Mouse (Mus musculus): ENCODE data around the gene Rtp4.
A peak's percentile ranks its signal among the peaks of the same experiment; 100 is the strongest.

Rtp4 gene

DNA sequence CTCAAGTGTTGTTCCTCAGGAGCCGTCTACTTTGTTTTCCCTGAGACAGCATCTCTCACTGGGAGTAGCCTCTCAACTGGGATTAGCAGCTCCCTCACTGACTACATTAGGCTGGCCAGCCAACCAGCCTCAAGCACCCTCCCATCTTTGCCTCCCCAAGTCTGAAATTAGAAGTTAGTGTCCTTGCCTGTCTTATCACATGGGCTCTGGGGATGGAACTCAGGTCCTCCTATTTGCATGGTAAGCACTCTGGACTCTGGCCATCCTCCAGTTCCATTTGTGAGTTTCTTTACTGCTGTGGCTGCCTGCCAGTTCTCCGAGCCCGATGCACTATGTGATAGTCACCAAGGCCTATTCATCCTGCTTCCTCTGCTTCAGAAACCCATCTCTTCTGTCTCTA, 4.3 kb upstream of the Rtp4 start:
- DNase-seq (ENCODE audit: low spot score in 2 of 2): peak in 1 of 2 experiments; percentile 42

DNA sequence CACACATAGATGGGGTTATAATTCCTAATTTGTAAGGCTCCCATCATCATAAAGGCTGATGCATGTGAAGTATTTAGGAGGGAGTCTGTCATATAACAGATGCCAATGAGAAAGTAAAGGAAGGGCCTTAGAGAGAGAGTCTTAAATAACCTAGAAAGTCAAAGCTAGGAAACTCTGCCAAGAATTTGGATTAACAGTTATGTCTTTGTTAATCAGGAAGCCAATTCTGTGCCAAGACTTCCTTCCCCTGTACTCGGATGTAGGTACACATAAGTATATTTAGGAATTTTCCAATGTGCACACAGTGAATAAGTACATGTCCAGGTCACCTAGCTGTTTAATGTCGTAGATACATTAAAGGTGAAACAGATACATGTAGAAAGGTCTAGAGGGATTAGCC, 3.5 kb upstream of the Rtp4 start:
- DNase-seq (ENCODE audit: low spot score in 2 of 2): no peak

DNA sequence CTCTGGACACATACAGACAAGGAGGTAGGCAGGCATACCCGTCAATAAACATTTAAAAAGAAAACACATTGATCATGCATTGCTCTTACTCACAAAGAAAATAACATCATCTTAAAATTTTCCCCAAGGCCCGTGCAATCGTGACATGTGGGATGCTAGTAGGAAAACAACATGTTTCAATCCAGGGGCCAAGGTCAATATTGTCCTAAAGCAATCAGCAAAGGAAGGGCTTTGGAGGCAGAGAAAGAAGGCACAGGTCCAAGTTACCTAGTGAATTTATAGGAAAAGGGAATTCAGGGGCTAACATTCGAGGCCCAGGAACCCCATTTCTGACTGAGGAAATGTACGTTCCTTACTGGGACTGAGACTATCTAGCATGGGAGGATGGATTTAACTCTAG, 2.9 kb upstream of the Rtp4 start:
- no peak for DNase-seq (ENCODE audit: low spot score in 2 of 2)

DNA sequence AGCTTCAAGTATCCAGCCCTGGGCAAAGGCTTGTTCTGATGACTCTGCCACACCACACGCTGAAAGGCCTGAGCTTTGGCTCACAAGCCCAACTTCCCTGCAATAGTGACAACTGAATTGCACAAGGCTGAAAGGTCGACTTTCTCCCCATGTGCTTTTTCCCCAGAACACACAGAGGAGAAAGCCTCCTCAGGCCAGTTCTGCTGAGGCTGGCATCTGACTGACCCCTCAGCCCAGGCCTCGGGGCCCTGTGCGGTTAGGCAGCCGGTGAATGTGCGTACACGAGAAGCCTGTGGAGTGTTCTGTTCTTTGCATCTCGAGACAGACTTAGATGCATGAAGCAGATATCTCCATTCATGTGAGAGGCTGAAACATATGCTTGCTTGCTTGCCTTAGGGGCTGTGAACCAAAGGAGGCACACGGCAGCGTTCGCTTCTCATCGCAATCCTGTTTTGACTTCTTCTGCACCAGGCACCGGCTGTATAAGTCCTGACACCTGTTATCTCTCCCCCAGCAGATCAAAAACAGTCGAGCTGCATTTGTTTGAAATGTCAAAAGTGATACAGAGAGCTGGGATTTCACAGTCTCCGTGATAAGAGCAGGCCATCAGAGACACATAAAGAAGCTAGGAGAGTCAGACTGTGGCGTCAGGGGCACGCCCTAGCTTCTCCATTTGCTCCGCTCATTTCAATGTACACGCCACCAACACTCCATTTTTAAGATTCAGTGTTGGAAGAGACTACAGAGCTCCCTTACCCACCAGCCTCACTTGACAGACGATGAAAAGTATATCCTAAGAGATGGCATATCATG, 2.1 kb upstream of the Rtp4 start:
- DNase-seq (ENCODE audit: low spot score in 2 of 2): no peak

DNA sequence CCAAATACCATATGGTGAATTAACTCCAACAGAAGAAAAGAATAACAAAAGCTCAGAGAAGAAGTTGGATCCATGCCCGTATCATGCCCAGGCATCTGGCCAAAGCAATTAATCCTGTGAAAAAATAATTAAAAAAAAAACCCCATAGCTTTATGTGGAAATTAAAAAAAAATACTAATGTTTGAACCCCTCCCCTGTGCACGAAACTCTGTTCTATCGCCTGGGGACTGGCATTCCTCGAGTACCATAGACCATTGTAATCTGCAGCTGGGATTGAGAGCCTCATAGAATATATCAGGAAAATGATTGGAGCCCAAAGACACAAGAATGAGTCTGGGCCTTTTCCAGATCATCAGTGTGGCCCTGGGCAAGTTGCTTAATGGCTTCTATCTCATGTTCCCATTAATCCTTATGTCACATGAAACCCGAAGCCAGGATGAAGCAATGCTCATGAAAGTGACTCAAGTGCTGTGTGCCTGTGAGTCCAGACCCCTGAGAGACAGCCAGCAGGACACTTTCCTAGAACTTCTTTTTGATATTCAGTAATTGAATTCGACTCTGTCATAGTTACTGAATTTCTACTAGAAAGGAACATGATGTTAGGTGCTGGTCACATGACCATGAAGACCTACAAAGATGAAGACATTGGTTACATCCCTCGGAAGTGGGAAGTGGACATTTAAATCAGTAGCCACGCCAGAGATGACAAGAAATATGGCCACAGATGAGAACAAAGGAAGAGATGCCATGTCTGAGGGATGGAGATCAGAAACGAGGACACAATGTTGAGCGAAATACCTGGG, 1.3 kb upstream of the Rtp4 start:
- no peak for DNase-seq (ENCODE audit: low spot score in 2 of 2)

DNA sequence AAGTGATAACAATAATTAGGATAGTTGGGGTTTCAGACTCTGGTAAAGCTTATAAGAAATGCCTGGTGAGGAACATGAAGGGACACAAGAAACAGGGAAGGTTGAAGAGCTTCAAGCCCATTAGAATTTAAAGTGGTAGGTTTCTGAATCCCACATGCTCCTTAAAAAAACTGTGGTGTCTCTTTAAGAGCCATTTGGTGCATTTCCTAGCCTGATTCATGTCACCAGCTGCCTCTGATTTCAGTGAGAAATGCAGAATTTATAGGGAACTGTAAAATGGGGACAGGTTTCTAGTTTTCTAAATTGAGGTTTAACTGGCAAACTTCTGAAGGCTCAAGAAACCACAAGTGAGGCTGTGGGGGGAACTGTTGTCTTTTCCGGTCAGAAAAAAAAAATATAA, 320 bp upstream of the Rtp4 start:
- no peak for DNase-seq (ENCODE audit: low spot score in 2 of 2)

DNA sequence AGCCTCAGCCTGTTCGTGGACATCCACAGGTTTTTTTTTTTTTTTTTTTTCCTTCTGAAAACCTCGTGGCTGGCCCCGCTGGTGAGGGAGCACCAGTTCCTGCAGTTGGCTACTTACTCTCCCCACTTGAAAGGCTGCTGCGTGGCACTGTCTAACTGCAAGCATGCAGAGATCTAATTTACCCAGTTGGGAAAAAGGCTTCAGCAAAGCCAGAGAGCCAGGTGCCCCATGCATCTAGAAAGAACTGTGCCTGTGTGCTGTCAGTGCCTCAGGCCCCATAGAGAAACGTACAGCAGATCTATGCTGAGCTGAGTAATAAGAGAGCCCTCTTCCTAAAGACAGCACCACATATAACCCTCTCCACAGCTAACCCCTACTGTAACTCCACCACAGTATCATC, 1.0 kb downstream of the Rtp4 start:
- DNase-seq (ENCODE audit: low spot score in 2 of 2): no peak

DNA sequence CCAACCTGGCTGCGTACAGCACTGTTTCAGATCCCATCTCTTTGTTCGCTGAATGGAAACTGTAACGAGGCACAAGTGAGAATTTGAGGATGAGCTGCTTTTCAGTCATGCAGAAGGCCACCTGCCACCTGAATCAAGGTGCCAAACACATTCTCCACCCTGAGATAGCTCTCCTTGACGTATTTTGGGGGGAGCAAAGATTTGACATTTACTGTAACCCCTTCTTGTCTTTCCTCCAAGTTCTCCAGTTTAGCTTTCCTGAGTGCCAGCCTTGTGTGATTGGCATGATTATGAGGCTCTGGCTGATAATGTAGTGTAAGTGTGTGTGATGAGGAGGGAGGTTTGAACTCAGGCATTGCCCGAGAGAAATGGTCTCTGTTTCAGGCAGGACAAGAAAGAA, 2.0 kb downstream of the Rtp4 start:
- no peak for DNase-seq (ENCODE audit: low spot score in 2 of 2)

DNA sequence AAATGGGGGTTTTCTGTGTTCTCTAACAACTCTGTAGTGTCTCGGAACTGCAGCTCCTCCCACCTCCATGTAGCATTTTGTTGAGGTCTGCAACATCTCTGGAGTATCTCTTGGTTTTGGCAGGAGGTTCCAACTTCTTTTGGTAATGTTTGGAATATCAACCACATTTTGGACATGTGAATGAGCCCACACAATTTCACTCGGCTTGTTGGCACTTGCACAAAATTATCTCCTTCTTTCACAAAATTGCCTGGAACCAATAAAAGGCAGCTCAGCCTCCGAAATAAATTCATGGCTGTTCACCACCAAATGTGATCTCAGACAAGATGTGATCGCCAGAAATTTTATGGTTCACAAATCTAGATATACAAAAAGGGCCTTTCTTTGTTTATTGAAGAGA, 9.1 kb downstream of the Rtp4 start:
- DNase-seq (ENCODE audit: low spot score in 2 of 2): no peak

DNA sequence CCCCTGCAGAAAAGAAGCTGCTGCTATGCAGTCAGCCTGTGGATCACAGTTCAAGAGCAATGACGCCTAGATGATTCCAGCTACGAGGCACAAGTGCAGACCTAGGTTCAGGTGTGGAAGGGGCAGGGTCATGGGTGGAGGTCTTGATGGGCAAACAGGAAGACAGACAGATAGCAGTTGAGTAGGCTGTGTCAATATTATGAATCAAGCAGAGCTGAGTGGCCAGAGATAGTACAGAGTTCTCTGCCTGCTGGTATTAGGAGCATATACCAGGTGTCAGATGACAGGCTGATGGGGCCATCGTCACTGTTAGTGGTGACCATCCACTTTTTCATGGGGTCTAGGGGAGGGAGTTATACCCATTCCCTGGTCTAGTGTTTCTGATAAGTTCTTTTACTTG, 13.6 kb downstream of the Rtp4 start:
- no peak for DNase-seq (ENCODE audit: low spot score in 2 of 2)

DNA sequence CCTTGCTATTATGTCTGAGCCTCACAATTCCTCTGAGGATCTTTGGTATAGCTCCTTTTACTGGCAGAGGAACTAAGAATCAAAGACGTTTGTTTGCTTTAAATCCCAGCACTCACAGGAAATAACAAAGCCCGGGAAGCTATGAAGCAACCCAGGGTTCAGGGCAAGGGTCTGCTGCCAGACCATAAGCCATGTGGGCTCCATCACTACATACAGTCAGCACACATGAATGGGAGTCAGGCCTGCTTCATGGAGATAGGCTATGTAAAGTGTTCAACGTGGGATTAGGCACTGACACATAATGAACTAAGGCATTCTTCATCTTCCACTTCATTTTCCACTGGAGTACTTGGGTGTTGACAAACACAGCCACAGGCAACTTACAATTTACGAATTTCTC, 21.0 kb downstream of the Rtp4 start:
- DNase-seq (ENCODE audit: low spot score in 2 of 2): no peak

DNA sequence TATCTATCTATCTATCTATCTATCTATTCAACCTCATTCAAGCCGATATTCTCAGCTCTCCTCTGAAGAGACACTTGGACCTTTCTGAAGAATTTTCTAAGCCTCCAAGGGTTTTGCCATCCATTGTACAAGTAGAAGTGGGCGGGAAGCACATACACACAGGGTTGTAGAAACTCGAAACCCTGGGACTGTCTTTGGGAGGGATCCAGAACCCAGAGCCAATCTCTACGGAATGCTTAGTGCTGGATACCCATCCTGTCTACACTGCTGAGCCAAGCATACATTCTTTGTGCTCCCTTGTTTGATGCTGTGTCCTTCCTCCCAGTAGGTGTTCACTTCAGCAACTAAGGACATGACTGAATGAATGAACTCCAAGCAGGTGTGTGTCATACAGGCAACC, 22.8 kb downstream of the Rtp4 start:
- DNase-seq (ENCODE audit: low spot score in 2 of 2): no peak

DNA sequence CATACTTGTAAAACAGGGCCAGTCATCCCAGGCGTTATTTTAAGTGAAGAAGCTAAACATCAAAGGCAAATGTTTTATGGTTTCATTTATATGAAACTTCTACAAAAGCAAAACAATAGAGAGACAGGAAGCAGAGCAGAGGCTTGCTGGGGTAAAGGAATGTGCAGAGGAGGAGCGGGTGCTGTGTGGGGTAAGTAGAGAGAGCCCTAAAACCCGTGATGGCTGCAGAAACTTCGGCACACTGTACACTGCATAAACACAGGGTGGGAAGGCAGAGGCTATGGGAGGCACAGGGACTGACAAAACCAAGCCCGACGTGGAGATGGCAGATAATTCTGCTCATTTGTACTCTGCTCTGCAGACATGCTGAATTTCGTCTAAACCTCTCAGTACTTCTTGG, 24.3 kb downstream of the Rtp4 start:
- no peak for DNase-seq (ENCODE audit: low spot score in 2 of 2)

DNA sequence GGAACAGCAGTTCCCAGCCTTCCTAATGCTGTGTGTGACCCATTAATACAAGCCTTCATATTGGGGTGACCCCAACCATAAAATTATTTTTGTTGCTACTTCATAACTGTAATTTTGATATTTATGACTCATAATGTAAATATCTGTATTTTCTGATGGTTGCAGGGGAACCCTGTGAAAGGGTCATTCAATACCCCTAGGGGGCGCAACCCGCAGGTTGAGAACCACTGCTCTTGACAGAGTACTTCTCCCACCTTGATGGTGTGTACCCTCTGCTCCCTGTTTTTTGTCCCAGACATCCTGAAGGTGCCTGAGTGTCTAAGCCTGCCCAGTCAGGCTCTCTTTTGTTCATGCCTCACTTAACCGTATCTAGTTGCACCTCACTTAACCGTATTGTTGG, 27.7 kb downstream of the Rtp4 start:
- DNase-seq (ENCODE audit: low spot score in 2 of 2): no peak

DNA sequence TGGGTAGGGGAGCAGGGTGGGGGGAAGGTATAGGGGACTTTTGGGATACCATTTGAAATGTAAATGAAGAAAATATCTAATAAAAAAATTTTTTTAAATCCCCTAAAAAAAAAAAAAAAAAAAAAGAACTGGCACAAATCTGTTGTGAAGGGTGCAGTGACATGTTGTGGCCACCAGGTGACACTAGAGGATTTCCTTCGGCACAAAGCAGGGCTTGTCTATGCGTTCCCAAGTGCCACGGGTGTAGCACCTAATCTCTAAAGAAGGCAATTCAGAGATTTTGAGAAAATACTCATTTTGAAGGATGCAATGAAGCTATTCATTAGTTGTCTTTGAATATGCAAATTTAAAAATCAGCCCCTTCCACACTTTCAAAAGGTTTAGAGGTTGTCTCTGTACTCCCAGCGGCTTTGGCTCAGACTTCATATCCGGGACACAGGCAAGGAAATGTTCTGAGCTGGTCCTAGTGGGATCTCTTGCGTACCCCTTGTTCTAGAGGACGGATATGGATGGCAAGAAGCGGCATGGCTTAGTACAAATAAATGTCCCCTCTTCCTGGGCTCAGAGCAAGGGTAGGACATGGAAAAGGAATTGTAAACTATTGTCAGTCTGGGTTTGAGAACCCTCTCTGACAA, 30.4 kb downstream of the Rtp4 start:
- no peak for DNase-seq (ENCODE audit: low spot score in 2 of 2)

DNA sequence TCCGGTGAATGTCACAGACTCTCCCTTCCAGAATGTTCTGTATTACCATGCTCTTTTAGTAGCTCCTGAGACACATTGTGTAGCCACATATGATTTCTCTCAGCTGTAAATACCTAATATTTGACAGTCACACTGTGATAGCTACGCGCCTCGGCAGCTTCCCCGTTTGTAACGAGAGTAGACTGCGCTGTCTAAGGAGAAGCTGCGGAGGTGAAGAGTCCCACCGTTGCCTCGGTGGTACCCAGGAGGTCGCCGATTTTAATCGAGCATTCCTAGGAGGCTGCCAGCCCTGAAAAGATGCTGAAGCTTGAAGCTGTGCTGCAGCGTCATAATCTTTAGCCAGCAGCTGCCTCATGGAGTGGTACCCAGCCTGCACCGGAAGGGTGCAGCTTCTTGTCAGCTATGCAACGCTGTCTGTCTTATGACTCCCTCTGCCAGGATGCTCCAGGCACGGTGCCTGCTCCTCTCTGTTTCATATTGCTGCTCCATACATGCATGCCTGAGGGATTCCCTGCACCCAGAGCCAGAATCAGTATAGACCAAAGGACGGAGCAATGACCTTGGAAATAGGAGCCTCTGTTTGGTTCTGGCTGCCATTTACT, 31.0 kb downstream of the Rtp4 start:
- no peak for DNase-seq (ENCODE audit: low spot score in 2 of 2)

DNA sequence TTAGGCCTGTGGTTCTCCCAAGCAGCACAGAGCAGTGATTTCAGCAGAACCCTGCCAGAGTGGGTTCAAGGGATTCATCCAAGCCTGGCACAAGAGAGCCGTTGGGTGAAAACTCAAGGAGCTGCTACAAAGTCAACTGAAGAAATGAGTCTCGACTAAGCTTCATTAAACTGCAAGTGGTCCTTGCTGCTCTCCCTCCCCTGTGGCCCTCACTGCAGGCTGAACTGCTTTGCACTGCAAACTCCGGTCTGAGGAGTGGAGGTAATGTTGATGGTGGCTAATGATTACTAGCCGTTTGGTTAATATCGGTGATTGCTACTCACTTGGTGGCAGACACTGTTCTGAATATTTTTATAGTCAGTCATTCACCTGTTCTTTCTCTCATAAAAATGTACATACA, 34.6 kb downstream of the Rtp4 start:
- DNase-seq (ENCODE audit: low spot score in 2 of 2): no peak

DNA sequence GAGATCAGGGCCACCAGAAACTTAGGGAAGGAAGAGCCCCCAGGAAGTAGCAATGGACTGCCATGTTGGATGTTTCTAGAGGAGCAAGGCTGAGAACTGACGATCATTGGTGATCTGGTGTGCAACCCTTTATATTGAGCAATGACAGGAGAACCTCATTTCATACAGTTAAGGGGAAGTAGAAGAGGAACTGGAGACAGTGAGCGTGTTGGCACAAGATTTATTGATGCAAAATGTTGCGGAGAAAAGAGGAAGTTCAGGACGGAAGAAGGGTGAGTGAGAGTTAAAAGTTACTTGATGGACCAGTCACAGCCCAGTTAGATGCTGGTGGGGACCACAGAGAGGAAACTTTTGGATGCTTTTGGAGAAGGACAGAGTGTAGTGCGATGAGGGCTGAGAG, 37.1 kb downstream of the Rtp4 start:
- no peak for DNase-seq (ENCODE audit: low spot score in 2 of 2)

DNA sequence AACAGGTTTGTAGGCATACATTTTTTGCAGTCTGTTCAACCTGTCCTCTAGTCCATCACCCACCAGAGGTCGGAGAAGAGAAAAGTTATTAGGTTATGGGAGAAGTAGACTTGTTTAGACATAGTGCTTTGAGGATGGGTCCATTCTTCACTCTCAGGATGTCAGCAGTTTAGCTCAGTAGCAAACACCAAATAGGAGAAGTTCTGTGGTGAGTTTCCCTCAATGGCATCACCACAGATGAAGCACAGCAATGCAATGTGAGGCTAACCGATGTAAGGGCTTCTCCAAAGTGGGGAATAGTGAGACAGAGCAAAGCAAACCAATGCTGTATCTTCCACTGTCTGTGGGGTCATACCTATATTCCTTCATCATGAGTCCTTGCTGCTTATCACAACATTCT, 37.6 kb downstream of the Rtp4 start:
- no peak for DNase-seq (ENCODE audit: low spot score in 2 of 2)

DNA sequence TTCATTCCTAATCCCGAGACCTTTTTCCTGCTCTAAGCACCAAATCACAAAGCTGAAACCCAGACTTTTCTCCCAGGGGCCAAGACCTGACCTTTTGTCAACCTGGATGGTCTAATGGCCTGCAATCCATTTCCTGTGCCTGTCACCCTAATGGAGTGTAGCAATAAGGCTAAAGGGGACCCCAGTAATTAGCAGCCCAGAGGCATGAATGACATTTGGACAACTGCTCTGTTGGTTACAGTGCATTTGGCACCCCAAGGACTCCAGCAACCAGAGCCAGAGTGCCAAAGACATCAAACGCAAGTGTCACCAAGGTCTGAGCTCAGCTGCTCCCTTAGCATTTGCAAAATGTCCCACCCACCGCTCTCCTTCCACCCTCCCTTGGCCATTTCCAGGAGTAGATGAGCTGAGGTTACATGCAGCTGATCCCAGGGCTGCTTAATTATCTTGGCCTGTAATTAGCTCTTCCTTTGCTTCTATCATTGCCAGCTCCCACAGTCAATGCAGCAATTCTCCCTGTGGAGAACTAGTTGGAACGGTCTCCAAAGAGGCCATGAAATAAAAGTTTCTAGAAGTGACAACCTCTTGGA, 48.4 kb downstream of the Rtp4 start:
- no peak for DNase-seq (ENCODE audit: low spot score in 2 of 2)

DNA sequence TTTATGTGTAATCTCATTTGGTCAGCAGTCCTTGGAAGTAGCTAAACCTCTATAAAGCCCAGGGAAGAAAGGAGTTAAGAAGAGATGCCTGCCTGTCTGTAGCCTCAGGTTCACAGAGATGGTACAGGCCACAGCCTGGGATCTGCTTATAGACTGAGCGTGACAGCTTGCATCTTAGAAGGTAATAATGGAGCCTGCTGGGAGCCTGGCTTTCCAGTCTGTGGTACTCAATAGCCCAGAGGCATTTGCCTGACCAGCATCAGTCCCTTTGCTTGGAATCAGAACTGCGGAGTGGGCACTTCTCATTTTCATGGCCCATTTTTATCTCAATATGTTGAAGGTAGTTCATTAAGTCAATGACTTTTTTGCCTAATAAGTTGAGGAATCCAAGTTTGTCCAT, 54.5 kb downstream of the Rtp4 start:
- no peak for DNase-seq (ENCODE audit: low spot score in 2 of 2)
